ENCODE assay signal across 29 mouse cellular contexts in the genomic region with DNA sequence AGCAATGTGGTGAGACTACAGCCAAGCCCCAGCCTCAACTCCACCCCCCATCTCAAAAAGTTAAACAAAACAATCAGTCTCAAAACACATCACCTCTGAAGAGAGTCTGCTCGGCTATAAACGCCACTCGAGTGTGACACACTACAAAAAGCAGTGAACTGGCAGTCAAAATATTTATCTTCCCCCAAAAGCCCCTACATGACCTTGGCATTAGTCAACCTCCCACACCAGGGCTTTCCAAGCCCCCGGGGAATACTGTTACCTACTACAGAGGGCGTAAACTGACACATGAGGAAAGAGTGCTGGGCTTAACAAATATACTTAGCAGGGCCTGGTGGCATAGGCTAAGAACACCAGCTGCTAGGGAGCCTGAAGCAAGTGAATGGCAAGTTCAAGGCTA. TPM values are rescaled to one million over a fixed set of nuclear protein-coding genes. Genes with fewer than 3 reads are reported as not detected.
DNase-seq lines count a peak whose midpoint lies in the region; ATAC-seq and TF ChIP-seq lines count a peak whose summit lies in the region.
"Had no signal": no experiment of that assay in that cellular context is flagged by ENCODE, and none has a peak within 500 bp of the region (broad histone marks: within the 10 kb centered on the region; RNA-seq: fewer than 3 reads in every experiment).

No protein-coding gene starts in this region.

- POLR2A ChIA-PET in Patski (lab: Charles Lee): no interaction called here

- peak; percentile 56 for ATAC-seq in Patski
- ATAC-seq: hindbrain, embryonic 16.5 days; intestine, embryonic 16.5 days; liver, postnatal 0 days; lung, postnatal 0 days; midbrain, embryonic 16.5 days had no signal

- DNase-seq in kidney, adult 11 months: peak; percentile 14
- DNase-seq in kidney, adult 9 months: no peak
- DNase-seq in 3T3-L1 (ENCODE audit: low read depth, low spot score) (peak; percentile 84), Patski (ENCODE audit: low read depth, low spot score) (peak; percentile 71)
- DNase-seq in kidney, postnatal 14 days: peak; percentile 16
- no peak for DNase-seq in frontal cortex, adult 2 months (ENCODE audit: extremely low spot score in 1 of 2, low spot score in 1 of 2)
- DNase-seq in gastrocnemius, postnatal 10 days: no peak
- DNase-seq: adrenal gland, postnatal 10 days; B cell, adult 2 months; cerebellum, adult 8-10 months; heart, adult 11 months; layer of hippocampus, postnatal 36 days; liver, postnatal 0 days; spleen, adult 18-20 months had no signal

- no peaks in the 10 kb centered on the region for H3K27me3 ChIP-seq in Patski
- H3K27me3 ChIP-seq: forebrain, embryonic 12.5 days had no signal

- no peak for TF ChIP-seq CTCF in Patski (IDR thresholded peaks at IDR 0.05)

- in situ Hi-C loops in Patski (cut with MboI; ENCODE audit: low pct_unique_long_range_greater_than_20kb): no loop called here

- CTCF ChIA-PET in Patski (lab: Charles Lee): interaction anchor here (1.8 kb wide), 1 partner anchor 14 kb away, joined by 9 read pairs; no protein-coding TSS in a partner anchor

RNA-seq across cellular contexts. Expression of a gene that starts 46.4 kb away (rescaled TPM):
- not detected for polyA plus RNA-seq in Patski (2021)
- 1.7 and 2.4 TPM in 2 replicates for polyA plus RNA-seq in frontal cortex, adult 2 months (2012; rRNA removed)
- under 1 TPM in 1 of 2 experiments, not detected in 1; 0.16 TPM for total RNA-seq in gastrocnemius, postnatal 10 days (2021)
- total RNA-seq: gastrocnemius, adult 8-10 months; MEL had no signal
- polyA plus RNA-seq: brain, embryonic 14.5 days; forebrain, embryonic 12.5 days; heart, postnatal 0 days; hindbrain, embryonic 10.5 days; hindbrain, embryonic 16.5 days; limb, embryonic 12.5 days; lung, postnatal 0 days; macrophage; midbrain, embryonic 10.5 days; midbrain, embryonic 16.5 days; neural tube, embryonic 14.5 days; urinary bladder, adult 2 months had no signal

Comparison
In these comparisons a context has a peak if more than half of its experiments do, and no peak if none do; other contexts are left out.
1. DNase-seq: peak in kidney, adult 11 months (single experiment), 3T3-L1 (single experiment), Patski (single experiment) and kidney, postnatal 14 days (single experiment); none in kidney, adult 9 months (single experiment), frontal cortex, adult 2 months (0 of 2) and gastrocnemius, postnatal 10 days (single experiment).